Mouse (Mus musculus): ENCODE data around the gene Coro1c. TPM values are rescaled to one million over a fixed set of nuclear protein-coding genes. Genes with fewer than 3 reads are reported as not detected.

Coro1c gene
- polyA plus RNA-seq, 1 experiment: 132 TPM

DNA sequence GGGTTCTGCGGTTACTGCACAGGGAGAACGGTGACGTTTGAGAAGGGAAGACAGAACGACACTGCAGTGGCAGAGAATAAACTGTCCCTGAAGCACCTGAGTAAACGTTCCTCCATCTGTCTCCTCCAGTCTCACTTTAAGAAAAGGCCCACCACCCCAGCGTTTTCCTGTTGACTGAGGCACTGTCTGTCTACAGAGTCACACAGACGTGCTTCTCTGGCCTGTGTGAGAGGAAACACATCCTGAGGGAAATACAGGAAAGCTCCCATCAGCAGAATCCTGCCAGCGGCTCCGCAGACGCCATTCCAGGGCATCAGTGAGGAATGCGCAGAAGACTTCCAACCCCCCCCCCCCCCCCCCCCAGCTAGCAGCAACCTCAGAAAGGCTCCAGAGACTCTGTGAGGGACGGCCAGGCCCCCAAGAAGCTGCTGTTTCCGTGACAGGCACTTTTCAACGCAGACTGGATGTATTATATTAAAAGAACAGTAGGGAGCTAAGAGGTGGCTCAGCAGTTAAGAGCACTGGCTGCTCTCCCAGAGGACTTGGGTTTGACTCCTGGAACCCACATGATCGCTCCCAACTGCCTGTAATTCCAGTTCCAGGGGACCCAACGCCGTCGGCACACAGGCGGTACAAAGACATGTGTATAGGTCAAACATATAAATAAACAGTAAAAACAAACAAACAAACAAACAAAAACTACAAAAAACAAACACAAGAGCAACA is 19.2 kb downstream of the Coro1c start:
- Histone ChIP-seq H3K36me3 (replicated peaks; ENCODE audit: low read length) (peaks cover 68% of the 10 kb centered on the region), H3K4me1 (peaks cover 81% of the 10 kb centered on the region), H3K4me3 (replicated peaks) (peak overlapping the region; percentile 26), H3K27me3 (replicated peaks) (no peaks in the 10 kb centered on the region), H3K9me3 (no peaks in the 10 kb centered on the region)
- TF ChIP-seq GATA1 (IDR thresholded peaks at IDR 0.05; ENCODE audit: borderline replicate concordance, low read length): no peak
- no peak for TF ChIP-seq FLI1 (IDR thresholded peaks at IDR 0.05; ENCODE audit: low read length)

- Histone ChIP-seq H3K27me3 (replicated peaks) (no peaks in the 10 kb centered on the region), H3K4me1 (peaks cover 84% of the 10 kb centered on the region), H3K4me3 (replicated peaks) (no peak overlapping the region), H3K36me3 (replicated peaks; ENCODE audit: low read length) (peaks cover 65% of the 10 kb centered on the region), H3K9me3 (no peaks in the 10 kb centered on the region)
- TF ChIP-seq GATA1 (IDR thresholded peaks at IDR 0.05; ENCODE audit: borderline replicate concordance, low read length): no peak
- TF ChIP-seq FLI1 (IDR thresholded peaks at IDR 0.05; ENCODE audit: low read length): no peak
Observed at GRCm38 (mm10) chr5:113888186-113888795, 20.3 kb downstream of the Coro1c start.

DNA sequence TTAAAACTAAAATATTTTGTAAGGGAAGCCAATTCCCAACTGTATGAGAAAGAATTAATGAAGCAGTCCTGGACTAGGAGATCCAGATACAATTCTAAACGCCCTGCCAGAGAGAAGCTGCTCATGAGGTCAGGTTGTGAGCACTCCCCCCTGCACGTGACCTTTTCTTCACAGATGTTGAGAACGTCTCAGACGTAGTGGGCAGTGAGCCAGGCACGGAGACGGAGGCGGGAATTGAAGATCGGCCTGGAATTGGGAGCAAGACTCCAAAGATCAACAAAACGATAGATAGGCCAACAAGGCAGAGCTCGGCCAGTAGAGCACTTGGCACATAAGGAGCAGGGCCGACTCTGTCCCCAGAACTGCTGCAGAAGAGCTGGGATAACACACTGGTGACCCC is 21.4 kb downstream of the Coro1c start:
- TF ChIP-seq GATA1 (IDR thresholded peaks at IDR 0.05; ENCODE audit: borderline replicate concordance, low read length) (no peak), FLI1 (IDR thresholded peaks at IDR 0.05; ENCODE audit: low read length) (no peak)
- Histone ChIP-seq H3K9me3 (no peaks in the 10 kb centered on the region), H3K36me3 (replicated peaks; ENCODE audit: low read length) (peaks cover 74% of the 10 kb centered on the region), H3K4me3 (replicated peaks) (no peak overlapping the region), H3K4me1 (peaks cover 91% of the 10 kb centered on the region), H3K27me3 (replicated peaks) (no peaks in the 10 kb centered on the region)

GRCm38 (mm10) chr5:113885623-113886022 is 22.9 kb downstream of the Coro1c start:
- TF ChIP-seq GATA1 (IDR thresholded peaks at IDR 0.05; ENCODE audit: borderline replicate concordance, low read length): no peak
- no peak for TF ChIP-seq FLI1 (IDR thresholded peaks at IDR 0.05; ENCODE audit: low read length)
- H3K27me3 ChIP-seq (replicated peaks): no peaks in the 10 kb centered on the region
- no peak overlapping the region for H3K4me3 ChIP-seq (replicated peaks)
- peaks cover 89% of the 10 kb centered on the region for H3K4me1 ChIP-seq
- no peaks in the 10 kb centered on the region for H3K9me3 ChIP-seq
- H3K36me3 ChIP-seq (replicated peaks; ENCODE audit: low read length): peaks cover 74% of the 10 kb centered on the region

GRCm38 (mm10) chr5:113884750-113885149 is 23.8 kb downstream of the Coro1c start:
- no peak overlapping the region for H3K4me3 ChIP-seq (replicated peaks)
- no peaks in the 10 kb centered on the region for H3K27me3 ChIP-seq (replicated peaks)
- no peak for TF ChIP-seq GATA1 (IDR thresholded peaks at IDR 0.05; ENCODE audit: borderline replicate concordance, low read length)
- no peak for TF ChIP-seq FLI1 (IDR thresholded peaks at IDR 0.05; ENCODE audit: low read length)
- peaks cover 89% of the 10 kb centered on the region for H3K4me1 ChIP-seq
- peaks cover 74% of the 10 kb centered on the region for H3K36me3 ChIP-seq (replicated peaks; ENCODE audit: low read length)
- no peaks in the 10 kb centered on the region for H3K9me3 ChIP-seq

- Histone ChIP-seq H3K4me1 (peaks cover 90% of the 10 kb centered on the region), H3K27me3 (replicated peaks) (no peaks in the 10 kb centered on the region), H3K9me3 (no peaks in the 10 kb centered on the region), H3K36me3 (replicated peaks; ENCODE audit: low read length) (peaks cover 81% of the 10 kb centered on the region), H3K4me3 (replicated peaks) (no peak overlapping the region)
- no peak for TF ChIP-seq GATA1 (IDR thresholded peaks at IDR 0.05; ENCODE audit: borderline replicate concordance, low read length)
- TF ChIP-seq FLI1 (IDR thresholded peaks at IDR 0.05; ENCODE audit: low read length): no peak
Observed at GRCm38 (mm10) chr5:113883384-113883771, 25.2 kb downstream of the Coro1c start.

GRCm38 (mm10) chr5:113882566-113883383 is 25.8 kb downstream of the Coro1c start:
- Histone ChIP-seq H3K4me1 (peaks cover 90% of the 10 kb centered on the region), H3K9me3 (no peaks in the 10 kb centered on the region), H3K36me3 (replicated peaks; ENCODE audit: low read length) (peaks cover 81% of the 10 kb centered on the region), H3K4me3 (replicated peaks) (no peak overlapping the region), H3K27me3 (replicated peaks) (no peaks in the 10 kb centered on the region)
- TF ChIP-seq GATA1 (IDR thresholded peaks at IDR 0.05; ENCODE audit: borderline replicate concordance, low read length) (no peak), FLI1 (IDR thresholded peaks at IDR 0.05; ENCODE audit: low read length) (no peak)

- no peaks in the 10 kb centered on the region for H3K9me3 ChIP-seq
- H3K36me3 ChIP-seq (replicated peaks; ENCODE audit: low read length): peaks cover 87% of the 10 kb centered on the region
- no peak overlapping the region for H3K4me3 ChIP-seq (replicated peaks)
- peaks cover 98% of the 10 kb centered on the region for H3K4me1 ChIP-seq
- TF ChIP-seq FLI1 (IDR thresholded peaks at IDR 0.05; ENCODE audit: low read length) (no peak), GATA1 (IDR thresholded peaks at IDR 0.05; ENCODE audit: borderline replicate concordance, low read length) (no peak)
- no peaks in the 10 kb centered on the region for H3K27me3 ChIP-seq (replicated peaks)
Observed at GRCm38 (mm10) chr5:113881136-113881535, 27.4 kb downstream of the Coro1c start.

GRCm38 (mm10) chr5:113878943-113879617 is 29.5 kb downstream of the Coro1c start:
- peaks cover 10% of the 10 kb centered on the region for H3K9me3 ChIP-seq
- peaks cover 94% of the 10 kb centered on the region for H3K36me3 ChIP-seq (replicated peaks; ENCODE audit: low read length)
- no peaks in the 10 kb centered on the region for H3K27me3 ChIP-seq (replicated peaks)
- no peak overlapping the region for H3K4me3 ChIP-seq (replicated peaks)
- H3K4me1 ChIP-seq: peaks cover 98% of the 10 kb centered on the region
- TF ChIP-seq GATA1 (IDR thresholded peaks at IDR 0.05; ENCODE audit: borderline replicate concordance, low read length): no peak
- no peak for TF ChIP-seq FLI1 (IDR thresholded peaks at IDR 0.05; ENCODE audit: low read length)

Measured in megakaryocyte, embryonic 14.5 days (primary cell).